ENCODE assay signal across 10 mouse cellular contexts in the genomic region with DNA sequence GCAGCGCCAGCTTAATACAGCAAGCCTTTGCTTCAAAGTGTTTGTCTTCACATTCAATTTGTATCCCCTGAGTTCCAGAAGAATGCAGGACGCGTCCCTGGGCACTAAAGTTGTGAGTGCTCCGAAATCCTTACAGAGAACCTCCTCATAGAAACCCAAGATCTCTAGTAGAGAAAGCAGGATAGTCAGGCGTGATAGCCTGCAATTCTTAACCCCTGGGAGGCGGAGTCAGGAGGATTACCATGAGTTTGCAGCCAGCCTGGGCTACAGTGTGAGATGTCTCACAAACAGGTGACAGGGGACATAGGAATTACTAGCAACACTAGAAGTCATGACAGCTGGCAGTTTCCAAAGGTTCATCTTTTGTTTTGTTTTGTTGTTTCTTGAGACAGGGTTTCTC. TPM values are rescaled to one million over a fixed set of nuclear protein-coding genes. Genes with fewer than 3 reads are reported as not detected.
DNase-seq lines count a peak whose midpoint lies in the region; ATAC-seq and TF ChIP-seq lines count a peak whose summit lies in the region.
"Had no signal": no experiment of that assay in that cellular context is flagged by ENCODE, and none has a peak within 500 bp of the region (broad histone marks: within the 10 kb centered on the region; RNA-seq: fewer than 3 reads in every experiment).

No protein-coding gene starts in this region.

- no peak overlapping the region for H3K27ac ChIP-seq in kidney, adult 2 months (ENCODE audit: insufficient read depth, low read depth, low read length)
- H3K27ac ChIP-seq in brown adipose tissue, adult 24 weeks (replicated peaks; ENCODE audit: low read depth, low read length): no peak overlapping the region
- no peak overlapping the region for H3K27ac ChIP-seq in midbrain, embryonic 13.5 days
- H3K27ac ChIP-seq: macrophage had no signal

- no peaks in the 10 kb centered on the region for H3K9me3 ChIP-seq in midbrain, embryonic 13.5 days

- H3K4me3 ChIP-seq in kidney, adult 2 months (ENCODE audit: insufficient read depth, low read depth, low read length): peak overlapping the region; percentile 32; the same call in 1 of the 2 replicates
- 0 out of 2 replicates have a peak overlapping the region, but pooled peaks have one; percentile 15 for H3K4me3 ChIP-seq in brown adipose tissue, adult 24 weeks (ENCODE audit: insufficient read depth, low read depth, low read length)
- no peak overlapping the region for H3K4me3 ChIP-seq in midbrain, embryonic 13.5 days (replicated peaks)

- no peaks in the 10 kb centered on the region for H3K27me3 ChIP-seq in kidney, adult 2 months (replicated peaks; ENCODE audit: control insufficient read depth, insufficient read depth, low read length)
- H3K27me3 ChIP-seq in midbrain, embryonic 13.5 days: no peaks in the 10 kb centered on the region

- no peak for TF ChIP-seq CTCF in kidney, adult 2 months (conservative IDR thresholded peaks at IDR 0.05; ENCODE audit: insufficient read depth, insufficient read length, low read depth, low read length)

- peak overlapping the region; percentile 33 for H3K4me2 ChIP-seq in midbrain, embryonic 13.5 days (replicated peaks)

- H3K4me1 ChIP-seq in kidney, adult 2 months (ENCODE audit: control insufficient read depth, insufficient read depth, low read length): no peaks in the 10 kb centered on the region
- H3K4me1 ChIP-seq in brown adipose tissue, adult 24 weeks (ENCODE audit: control insufficient read depth, insufficient read depth, insufficient read length, low read length): no peaks in the 10 kb centered on the region
- no peaks in the 10 kb centered on the region for H3K4me1 ChIP-seq in midbrain, embryonic 13.5 days (replicated peaks)

- no peak for DNase-seq in kidney, adult 2 months
- DNase-seq in kidney, postnatal 10 days: no peak
- peak; percentile 13 for DNase-seq in induced T-regulatory cell, adult 2 months (ENCODE audit: low read depth)
- DNase-seq in thymus, postnatal 10 days (ENCODE audit: low spot score in 2 of 2): no peak
- DNase-seq in right cerebral cortex, postnatal 25 days: no peak
- DNase-seq in ovary, postnatal 14 days (ENCODE audit: low spot score): no peak
- DNase-seq: cerebellum, adult 18-20 months had no signal

- H3K36me3 ChIP-seq in kidney, adult 2 months (ENCODE audit: control insufficient read depth, insufficient read depth, low read length): no peaks in the 10 kb centered on the region
- peaks cover 78% of the 10 kb centered on the region for H3K36me3 ChIP-seq in midbrain, embryonic 13.5 days

- 43% methylated on average over 6 of the region's 6 CpGs for WGBS in kidney, adult 2 months
- 50% methylated on average over 6 of the region's 6 CpGs for WGBS in midbrain, embryonic 13.5 days

- no peak for ATAC-seq in midbrain, embryonic 13.5 days

- H3K9ac ChIP-seq in midbrain, embryonic 13.5 days (replicated peaks): no peak overlapping the region

- no peak for TF ChIP-seq POLR2A in kidney, adult 2 months (IDR thresholded peaks at IDR 0.05; ENCODE audit: low read depth, low read length)

RNA-seq across cellular contexts. Expression of a gene that starts 35.8 kb away (rescaled TPM):
- polyA plus RNA-seq in kidney, adult 2 months (2012; rRNA removed): 14.3 and 15.1 TPM in 2 replicates
- 4.4 and 5.7 TPM in 2 replicates for polyA plus RNA-seq in brown adipose tissue, adult 24 weeks (2012; ENCODE audit: insufficient read depth, insufficient read length, missing spikeins)
- polyA plus RNA-seq in midbrain, embryonic 13.5 days (2015; fragmentation: Nextera tagmentation; extraction: Ambion mirVana): 24.8 and 26.2 TPM in 2 replicates
